Mouse (Mus musculus) spleen, embryonic (tissue): ENCODE results near the gene Dleu7.

Experiments
- CTCF ChIA-PET: fragments of 350-600 bp; sonication (Branson Sonifier 250); formaldehyde crosslinking; loops from one replicate; lab custom pipeline; 2022; lab: Charles Lee

Gene Dleu7

DNA sequence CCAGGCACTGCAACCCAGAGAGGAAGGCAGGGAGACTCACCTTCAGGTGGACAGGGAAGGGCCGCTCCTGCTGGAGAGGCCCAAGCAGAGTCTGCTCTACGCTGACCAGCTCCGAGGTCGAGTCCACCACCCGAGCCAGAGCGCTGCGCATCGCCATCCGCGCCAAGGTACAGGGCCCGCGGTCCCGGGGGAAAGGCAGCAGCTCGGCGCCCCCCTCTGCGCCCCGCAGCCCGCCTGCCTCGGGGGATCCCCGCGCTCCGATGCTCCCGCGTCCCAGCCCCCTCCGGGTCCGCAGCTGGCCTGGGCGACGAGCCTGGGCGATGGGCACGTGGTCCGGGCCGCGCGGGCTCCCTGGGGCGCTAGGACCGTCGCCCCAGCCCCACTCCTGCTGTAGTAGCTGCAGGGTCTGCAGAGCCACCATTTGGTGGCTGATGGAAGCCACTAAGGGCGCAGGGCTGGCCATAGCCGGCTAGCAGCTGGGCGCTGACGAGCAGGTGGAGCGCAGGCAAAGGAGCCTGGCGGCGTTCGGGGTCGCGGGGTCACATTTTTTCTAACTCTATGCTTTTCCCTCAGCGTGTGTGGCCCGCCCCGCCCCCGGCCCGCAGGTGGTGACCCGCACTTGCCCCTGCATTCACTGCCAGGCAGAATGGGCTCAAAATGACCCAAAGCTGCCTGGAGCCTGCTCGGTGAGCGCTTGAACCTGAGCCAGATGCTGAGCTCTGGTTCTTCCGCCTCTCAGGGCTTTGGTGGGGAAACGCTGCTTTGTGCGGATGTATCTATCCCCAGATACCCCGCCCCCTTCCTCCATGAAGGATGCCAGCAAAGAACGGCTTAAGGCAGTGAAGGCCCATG lies at the start of gene Dleu7, which contains the start of gene Rnaseh2b:
Gene Dleu7, minus strand, starts transcription at position 560 of the 852 bp plus-strand sequence.
Gene Rnaseh2b, plus strand, starts transcription at position 102 of the 852 bp plus-strand sequence.
- CTCF ChIA-PET = no interaction called here

DNA sequence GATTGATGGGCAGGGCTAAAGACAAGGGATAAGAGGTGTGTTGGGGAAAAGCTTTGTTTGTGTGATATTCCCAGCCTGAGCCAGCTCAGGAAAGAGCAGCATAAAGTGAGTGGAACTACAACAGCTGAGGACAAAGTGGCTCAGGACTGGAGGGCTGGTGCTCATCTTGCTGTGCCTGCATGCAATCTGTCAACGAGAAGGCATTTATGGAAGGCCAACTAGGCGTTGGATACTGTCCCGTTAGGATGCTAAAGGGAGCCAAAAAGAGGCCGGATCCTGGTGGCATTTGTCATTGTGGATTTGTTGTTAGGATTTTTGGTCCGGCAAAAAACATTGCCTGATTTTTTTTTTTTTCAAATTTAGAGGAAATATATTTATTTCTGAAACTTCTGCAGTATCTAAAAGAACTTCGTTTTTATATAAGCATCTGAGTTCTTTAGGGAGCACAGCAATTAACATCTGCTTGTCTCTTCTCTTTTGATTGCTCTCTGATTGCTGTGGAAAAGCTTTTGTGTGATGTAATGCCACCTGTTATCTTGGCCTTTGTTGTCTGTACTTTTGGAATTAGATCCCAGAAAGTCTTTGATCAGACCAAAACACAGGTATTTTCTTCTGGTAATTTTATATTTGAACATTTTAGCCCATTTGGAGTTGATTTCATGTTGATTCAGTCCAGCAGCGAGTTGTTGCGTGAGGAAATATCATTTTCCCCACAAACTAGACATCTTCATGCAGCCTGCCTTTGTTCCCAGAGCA lies 49.2 kb upstream of the Dleu7 start:
- CTCF ChIA-PET = no interaction called here

DNA sequence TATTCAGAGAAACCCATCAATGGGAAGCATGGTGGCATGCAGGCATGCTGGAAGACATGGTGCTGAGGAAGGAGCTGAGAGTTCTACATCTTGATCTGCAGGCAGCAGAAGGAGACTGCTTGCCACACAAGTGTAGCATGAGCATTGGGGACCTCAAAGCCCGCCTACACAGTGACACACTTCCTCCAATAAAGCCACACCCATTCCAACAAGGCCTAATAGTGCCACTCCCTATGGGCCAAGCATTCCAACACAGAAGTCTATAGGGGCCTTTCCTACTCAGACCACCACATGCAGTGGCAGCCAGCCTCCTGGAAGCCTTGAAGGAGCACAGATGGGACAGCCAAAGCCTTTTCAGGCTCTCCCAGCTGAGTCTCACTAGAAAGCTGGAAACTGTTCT lies 46.3 kb upstream of the Dleu7 start:
- CTCF ChIA-PET = no interaction called here

DNA sequence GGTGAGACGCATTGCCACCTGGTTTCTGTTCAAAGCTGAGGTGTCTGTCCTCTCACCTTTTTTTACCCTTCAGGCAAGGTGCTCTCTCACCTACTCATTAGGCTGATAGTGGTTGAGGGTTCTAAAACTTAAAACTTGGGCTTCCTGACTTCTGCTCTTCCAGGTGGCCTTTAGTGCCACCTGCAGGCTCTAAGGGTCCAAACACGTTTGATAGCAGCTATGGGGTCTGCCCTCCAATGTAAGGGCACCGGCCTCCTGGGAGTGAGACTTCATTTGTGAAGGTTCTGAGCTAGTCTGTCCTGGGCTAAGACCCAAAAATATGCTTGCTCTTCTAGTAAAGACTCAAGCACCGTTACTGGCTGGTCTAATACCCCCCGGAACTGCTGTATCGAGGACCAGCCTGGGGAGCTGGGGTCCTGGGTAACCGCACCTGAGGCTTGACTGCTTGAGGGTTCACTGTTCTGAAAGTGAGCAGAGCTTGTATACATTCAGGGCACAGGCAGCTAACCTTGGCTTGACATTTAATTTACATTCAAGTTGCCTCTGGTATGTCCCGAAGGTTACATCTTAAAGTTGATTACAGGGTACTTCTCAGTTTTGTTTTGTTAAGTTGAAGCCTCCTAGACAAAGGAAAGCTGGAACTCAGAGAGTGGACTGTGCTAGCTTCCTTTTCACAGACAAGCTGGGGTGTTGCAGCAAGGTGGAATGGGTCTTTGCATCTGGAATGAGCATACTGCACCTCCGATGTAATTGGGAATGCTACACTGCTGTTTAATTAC lies 41.3 kb upstream of the Dleu7 start:
- CTCF ChIA-PET = interaction anchor here (0.6 kb wide), 1 partner anchor 897 kb away, joined by 3 read pairs; no protein-coding TSS in a partner anchor

DNA sequence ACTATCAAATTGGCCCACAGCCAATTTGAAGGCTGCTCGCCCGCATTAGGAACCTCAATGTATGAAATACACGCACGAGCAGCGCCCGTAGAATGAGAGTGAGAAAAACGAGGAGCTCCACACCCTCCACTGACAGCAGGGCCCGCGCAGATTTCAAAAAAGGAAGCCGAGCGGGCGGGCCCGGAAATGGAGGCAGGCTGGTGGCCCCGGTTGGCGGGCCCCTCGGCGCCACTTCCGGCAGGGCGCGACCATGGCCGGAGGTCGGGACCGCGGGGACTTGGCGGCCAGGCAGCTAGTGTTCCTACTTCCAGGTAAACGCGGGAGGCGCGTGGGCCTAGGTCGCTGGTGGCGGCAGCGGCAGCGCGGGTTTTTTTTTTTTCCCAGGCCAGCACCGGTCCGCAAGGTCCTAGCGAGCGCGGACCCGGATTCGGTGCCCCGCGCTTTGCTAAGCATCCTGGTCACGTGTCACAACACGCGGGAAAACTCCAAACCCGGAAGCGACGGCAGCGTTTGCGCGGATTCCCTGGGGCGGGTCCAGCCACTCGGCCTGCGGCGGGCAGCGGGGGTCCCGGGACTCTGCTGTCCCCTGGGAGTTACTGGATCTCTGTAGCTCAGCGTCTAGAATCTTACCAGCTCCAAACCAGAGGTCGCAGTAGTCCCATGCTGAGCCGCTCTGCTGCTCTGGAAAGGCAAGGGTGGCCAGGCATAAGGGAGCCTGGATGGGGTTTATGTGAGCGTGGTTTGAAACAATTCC lies 39.2 kb upstream of the Dleu7 start:
- CTCF ChIA-PET = interaction anchor here (1.0 kb wide), 1 partner anchor 73 kb away, joined by 4 read pairs; no protein-coding TSS in a partner anchor

DNA sequence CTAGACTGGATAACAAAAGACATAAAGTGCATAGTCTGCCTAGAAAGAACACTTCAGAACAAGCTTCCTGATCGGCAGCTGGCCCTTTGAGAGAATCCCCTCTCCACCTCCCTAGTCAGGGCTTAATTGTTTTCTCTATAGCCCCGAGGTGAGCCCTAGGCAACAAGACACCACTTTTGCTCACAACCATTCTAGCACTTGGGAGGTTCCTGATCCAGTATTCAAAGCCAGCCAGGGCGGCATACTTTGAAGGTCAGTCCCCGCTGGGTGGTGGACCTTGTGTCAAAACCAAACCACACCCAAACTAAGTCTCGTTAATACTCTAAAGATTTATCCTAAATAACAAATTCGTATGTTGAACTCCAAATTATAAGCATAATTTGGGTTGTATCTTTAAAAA lies 38.6 kb upstream of the Dleu7 start:
- CTCF ChIA-PET = no interaction called here

DNA sequence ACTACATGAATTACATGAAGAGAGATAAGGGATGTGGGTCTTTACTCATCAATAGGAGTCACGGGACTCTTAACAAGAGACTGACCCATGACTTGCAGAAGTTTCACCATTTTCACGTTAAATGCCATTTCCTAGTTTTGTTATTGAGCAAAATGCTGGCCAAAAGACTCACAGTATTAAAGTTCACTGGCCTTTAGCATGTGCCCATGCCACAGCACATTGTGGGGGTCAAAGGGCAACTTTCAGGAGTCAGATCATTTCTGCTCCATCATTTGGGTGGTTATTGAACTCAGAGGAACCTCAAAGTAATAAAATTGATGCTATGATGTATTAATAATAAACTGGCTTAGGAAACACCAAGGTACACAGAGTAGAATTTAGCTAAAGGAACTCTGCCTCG lies 36.8 kb upstream of the Dleu7 start:
- CTCF ChIA-PET = no interaction called here

DNA sequence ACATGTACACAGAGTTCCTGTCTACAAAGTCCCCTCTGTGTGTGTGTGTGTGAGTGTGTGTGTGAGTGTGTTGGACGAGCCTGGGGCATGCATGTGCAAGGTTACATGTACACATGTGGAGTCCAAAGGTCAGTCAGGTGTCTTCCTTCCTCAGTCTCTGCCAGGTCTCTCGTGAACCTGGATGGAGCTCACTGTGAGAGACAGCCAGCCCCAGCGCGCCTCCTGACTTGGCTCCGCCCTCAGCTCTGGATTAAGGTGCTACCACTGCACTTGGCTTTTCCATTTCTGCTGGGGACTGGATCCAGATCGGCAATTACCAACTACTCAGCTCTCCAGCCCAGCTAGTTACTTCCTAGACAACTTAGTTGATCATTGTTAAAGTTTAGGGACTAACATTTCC lies 35.8 kb upstream of the Dleu7 start:
- CTCF ChIA-PET = interaction anchor here (0.6 kb wide), 1 partner anchor 1546 kb away, joined by 3 read pairs; no protein-coding TSS in a partner anchor

DNA sequence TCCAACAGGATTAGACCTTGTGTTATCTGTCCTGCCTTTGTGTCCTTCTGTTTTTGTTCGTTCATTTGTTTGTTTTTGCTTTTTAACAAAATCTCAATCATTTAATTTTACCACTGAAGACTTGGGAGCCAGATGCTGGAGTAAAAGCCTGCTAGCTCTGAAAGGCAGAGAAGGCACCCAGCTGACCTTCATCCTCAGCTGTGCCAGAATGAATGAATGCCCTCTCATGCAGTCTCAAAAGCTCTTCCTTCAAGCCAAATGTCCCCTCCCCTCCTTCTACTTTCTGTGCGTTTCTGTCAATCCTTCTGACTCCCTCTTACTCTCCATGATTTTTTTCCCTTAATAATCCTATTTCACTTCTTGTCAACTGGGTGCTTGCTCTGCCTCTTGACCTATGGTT lies 34.3 kb upstream of the Dleu7 start:
- CTCF ChIA-PET = no interaction called here

DNA sequence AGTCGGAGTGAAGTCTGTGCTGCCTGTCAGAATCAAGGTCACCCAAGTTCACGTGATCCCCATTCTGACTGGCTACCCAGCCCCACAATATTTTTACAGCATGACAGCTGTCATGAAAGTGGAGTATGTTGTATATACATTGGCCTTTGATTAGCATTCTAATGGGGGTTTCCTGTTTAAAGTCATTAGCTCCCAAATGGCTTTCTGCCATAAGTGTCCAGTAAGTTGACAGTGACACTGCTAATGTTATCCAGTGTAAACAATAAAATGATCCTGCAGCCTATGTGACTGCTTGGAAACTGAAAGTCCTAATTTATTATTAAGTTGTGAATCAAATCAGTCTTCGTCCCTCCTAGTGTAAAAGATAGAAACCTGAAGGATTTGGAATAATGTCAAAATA lies 33.2 kb upstream of the Dleu7 start:
- CTCF ChIA-PET = no interaction called here

DNA sequence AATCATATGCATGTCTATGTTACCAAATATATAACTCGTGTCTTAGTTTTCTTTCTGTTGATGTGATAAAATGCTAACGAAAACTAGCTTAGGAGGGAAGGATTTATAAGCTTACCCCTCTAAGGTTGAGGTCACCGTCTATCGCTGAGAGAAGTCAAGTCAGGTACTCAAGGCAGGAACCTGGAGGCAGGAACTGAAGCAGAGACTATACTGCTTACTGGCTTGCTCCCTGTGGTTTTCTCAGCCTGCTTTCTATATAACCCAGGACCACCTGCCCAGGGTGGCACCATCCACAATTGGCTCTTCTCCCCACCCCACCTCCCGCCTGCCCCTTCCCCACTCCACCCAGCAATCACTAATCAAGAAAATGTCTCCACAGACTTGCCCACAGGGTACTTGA lies 32.1 kb upstream of the Dleu7 start:
- CTCF ChIA-PET = no interaction called here

DNA sequence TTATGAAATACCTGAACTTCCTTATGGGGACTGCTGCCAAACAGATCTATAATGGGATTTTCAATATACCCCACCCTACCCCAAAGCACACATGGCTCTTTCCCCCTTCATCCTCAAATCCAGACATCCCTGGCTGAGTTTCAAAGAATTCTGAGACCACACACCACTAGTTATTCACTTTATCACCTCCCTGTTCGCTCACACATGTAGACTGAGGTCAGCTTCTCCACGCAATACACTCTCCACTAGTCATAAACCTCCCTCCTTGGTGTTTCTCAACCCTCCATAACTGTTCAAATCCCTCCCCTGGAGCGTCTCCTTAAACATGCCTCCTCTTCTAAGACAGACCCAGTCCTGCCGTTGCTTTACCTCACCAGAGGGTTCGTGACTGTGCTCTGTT lies 30.6 kb upstream of the Dleu7 start:
- CTCF ChIA-PET = no interaction called here

DNA sequence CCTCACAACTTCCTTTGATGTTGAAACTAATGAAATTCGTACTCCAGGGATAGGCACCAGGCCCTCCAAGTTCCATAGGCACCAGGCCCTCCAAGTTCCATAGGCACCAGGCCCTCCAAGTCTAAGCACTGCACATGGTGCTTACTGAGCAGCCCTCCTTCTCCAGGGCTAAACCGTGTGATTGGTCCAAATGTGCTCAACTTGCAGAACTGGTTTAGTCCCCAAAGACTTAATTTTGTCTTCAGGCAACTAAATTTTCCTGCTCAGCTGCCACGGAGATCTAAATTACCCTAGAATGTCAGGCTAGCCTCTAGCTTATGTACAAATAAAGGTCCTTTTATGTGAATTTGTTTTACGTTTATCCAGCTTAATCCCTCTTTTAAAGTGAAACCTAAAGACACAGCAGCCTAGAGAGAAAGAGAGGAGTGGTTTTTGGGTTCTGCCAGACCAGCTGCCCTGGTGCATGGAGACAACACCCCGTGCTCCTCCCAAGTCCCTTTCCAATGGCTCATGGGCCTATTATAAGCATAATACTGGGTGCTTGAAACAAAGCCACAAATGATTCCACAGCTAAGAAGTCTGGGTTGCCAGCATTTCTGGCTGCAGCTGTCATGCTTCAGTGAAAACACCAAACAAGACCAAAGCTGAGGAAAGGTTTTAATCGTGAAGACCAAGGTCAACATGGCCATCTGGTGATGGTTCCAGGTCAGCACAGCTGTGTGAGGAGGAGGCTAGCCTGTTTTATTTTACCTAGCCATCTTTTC lies 29.9 kb upstream of the Dleu7 start:
- CTCF ChIA-PET = no interaction called here

DNA sequence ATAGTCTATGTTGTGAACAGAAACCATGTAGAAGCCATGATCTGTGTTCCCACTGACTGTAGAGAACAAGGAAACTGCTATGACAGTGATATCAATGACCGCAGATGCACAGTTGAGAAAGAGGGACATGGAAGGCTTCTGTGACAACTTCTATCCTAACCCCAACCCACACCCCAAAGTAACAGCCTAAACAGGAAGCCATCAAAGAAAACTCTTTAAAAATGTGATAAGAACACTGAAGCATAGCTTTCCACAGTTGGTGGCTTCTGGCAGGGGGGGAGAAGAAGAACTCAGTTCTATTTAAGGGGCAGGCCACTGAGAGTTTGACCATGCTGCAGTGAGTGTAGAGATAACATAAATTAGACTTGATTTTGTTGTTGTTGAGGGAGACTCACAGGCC lies 18.8 kb upstream of the Dleu7 start:
- CTCF ChIA-PET = no interaction called here

DNA sequence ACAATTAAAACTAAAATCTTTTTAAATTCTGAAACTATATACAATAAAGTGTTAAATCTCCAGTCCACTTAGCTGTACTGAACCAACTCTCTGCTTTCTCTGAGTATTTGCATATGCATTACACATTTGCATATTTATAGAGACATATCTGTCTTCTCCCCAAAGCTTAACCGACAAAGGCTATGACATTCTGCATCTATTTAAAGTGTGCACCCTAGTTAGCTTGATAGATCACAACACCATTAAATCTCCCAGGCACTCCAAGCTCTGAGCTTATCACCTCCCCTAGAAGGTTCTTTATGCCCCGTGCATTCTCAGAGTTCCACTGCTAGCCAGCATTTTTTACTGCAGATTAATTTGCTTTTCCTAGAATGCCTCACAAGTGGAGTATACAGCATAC lies 16.2 kb upstream of the Dleu7 start:
- CTCF ChIA-PET = no interaction called here

DNA sequence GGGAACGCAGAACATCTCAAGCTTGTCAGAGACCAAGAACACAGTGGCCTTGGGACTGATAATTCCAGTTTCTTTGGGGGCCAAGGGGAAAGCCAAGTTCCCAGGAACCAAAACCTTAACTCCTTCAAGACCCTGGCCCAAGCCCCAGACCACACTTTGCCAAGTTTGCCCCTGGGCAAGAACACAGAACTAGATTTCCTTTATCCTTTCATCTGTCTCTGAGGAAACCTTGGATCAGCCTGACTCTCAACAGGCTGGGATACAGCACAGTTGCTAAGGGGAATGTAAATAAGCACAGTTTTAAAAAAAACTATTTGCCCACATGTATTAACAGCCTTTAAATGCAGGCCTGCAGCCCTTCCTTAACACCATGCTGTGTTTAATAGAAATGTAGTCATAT lies 14.7 kb upstream of the Dleu7 start:
- CTCF ChIA-PET = no interaction called here

DNA sequence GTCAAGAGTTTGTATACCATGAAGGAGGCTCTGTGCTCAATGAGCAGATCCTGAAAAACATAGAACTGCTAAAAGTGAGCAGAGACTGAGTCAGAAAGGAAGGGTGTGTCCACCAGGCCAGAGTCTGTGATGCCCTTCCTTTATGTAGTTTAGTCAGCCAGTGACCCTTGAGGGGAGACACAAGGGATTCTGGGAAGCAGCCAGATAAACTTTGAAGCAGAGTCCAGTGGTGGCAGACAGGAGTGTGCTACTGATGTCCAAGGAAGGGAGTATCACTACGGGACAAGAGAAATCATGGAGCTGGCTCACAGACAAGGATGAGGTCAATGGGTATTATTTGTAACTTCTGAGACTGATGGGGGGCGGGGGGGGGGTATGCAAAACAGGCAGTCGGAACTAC lies 7.2 kb upstream of the Dleu7 start:
- CTCF ChIA-PET = no interaction called here

DNA sequence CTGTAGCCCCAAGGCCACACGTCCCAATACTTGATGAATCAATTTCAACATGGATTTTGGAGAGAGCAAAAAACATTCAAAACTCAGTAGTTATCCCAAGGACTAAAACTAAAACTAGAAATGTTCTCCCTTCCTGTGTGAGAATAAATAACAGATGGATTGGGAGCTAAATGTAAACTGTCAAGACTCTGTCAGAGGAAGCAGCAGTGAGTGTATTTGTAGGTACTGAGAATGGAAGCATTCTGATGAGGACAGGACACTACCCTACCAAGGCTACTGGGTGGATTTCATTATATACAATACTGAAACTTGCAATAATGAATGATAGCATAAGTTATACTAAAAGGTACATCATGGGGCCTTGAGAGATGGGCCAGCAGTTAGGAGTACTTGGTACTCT lies 6.0 kb upstream of the Dleu7 start:
- CTCF ChIA-PET = no interaction called here

DNA sequence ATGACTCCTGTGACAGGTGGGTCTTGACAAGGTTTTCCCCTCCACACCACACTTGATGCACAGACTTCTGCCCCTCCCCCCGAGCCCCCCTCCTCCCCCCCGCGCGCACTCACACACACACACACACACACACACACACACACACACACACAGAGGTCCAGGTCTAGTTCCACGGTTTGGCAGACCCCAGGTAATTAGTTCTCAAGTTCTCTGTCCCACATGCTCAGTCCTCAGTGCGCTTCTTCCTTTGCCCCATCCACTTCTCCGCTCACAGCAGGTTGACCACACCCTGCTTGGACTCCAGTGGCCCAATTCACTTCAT lies 720 bp downstream of the Dleu7 start:
- CTCF ChIA-PET = no interaction called here

DNA sequence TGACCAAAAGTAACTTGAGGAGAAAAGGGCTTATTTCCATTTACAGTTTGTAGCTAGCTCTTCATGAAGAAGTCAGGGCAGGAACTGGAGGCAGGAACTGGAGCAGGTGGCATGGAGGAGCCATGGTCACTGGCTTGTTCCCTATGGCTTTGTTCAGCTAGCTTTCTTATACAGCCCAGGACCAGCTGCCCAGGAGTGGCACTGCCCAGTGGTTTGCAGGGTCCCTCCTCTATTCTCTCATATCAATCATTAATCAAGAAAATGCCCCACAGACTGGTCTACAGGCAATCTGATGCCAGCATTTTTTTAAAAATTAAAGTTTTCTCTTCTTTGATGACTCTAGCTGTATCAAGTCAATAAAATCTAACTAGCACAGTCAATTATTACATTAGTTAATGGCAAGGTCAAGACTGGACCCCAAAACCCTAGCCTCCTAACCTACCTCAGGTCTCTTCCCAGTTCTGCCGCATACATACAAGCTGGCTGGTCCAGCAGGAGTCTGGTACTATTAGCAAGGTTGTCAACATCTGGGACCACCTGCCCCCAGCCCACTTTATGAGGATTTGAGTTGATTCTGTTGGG lies 1.4 kb downstream of the Dleu7 start:
- CTCF ChIA-PET = no interaction called here
